Mouse (Mus musculus) right cerebral cortex, adult 18-20 months (tissue): Measurements from ENCODE around the gene Kcnq1.

Experiments
- DNase-seq: peaks from one replicate; pipeline ENCODE4 v3.0.0; 2022; ENCODE audit warnings: mixed read lengths

The Kcnq1 gene

GRCm38 (mm10) chr7:143380466-143381073 is 274.4 kb downstream of the Kcnq1 start:
- no peak for DNase-seq

GRCm38 (mm10) chr7:143386632-143387031 is 280.5 kb downstream of the Kcnq1 start:
- DNase-seq = no peak

- DNase-seq = no peak
Observed at GRCm38 (mm10) chr7:143388783-143389695, 282.9 kb downstream of the Kcnq1 start.

- DNase-seq = no peak
Observed at GRCm38 (mm10) chr7:143389860-143390259, 283.7 kb downstream of the Kcnq1 start.

GRCm38 (mm10) chr7:143390277-143390948 is 284.3 kb downstream of the Kcnq1 start:
- no peak for DNase-seq

- no peak for DNase-seq
Observed at GRCm38 (mm10) chr7:143395113-143395563, 289.0 kb downstream of the Kcnq1 start.

- DNase-seq = no peak
Observed at GRCm38 (mm10) chr7:143399756-143400155, 293.6 kb downstream of the Kcnq1 start.

GRCm38 (mm10) chr7:143400599-143400998 is 294.4 kb downstream of the Kcnq1 start:
- no peak for DNase-seq

- DNase-seq = no peak
Observed at GRCm38 (mm10) chr7:143401429-143402016, 295.4 kb downstream of the Kcnq1 start.

GRCm38 (mm10) chr7:143404296-143404695 is 298.1 kb downstream of the Kcnq1 start:
- DNase-seq = no peak

- no peak for DNase-seq
Observed at GRCm38 (mm10) chr7:143407931-143408501, 301.9 kb downstream of the Kcnq1 start.

- DNase-seq = no peak
Observed at GRCm38 (mm10) chr7:143408615-143409021, 302.5 kb downstream of the Kcnq1 start.

- DNase-seq = no peak
Observed at GRCm38 (mm10) chr7:143412606-143413005, 306.4 kb downstream of the Kcnq1 start.

- DNase-seq = no peak
Observed at GRCm38 (mm10) chr7:143415070-143415469, 308.9 kb downstream of the Kcnq1 start.

- DNase-seq = no peak
Observed at GRCm38 (mm10) chr7:143416406-143416805, 310.2 kb downstream of the Kcnq1 start.

GRCm38 (mm10) chr7:143417875-143418274 is 311.7 kb downstream of the Kcnq1 start:
- DNase-seq = no peak

- no peak for DNase-seq
Observed at GRCm38 (mm10) chr7:143419585-143420160, 313.5 kb downstream of the Kcnq1 start.

GRCm38 (mm10) chr7:143428142-143428813 is 322.1 kb downstream of the Kcnq1 start:
- DNase-seq = no peak

GRCm38 (mm10) chr7:143428814-143429499 is 322.8 kb downstream of the Kcnq1 start:
- no peak for DNase-seq

GRCm38 (mm10) chr7:143432631-143433030 is 326.5 kb downstream of the Kcnq1 start:
- no peak for DNase-seq

GRCm38 (mm10) chr7:143433331-143433730 is 327.2 kb downstream of the Kcnq1 start:
- DNase-seq = peak; percentile 17
